Mouse (Mus musculus): Measurements from ENCODE around the gene Epb41l4b. TPM values are rescaled to one million over a fixed set of nuclear protein-coding genes. Genes with fewer than 3 reads are reported as not detected.

Epb41l4b gene
- polyA plus RNA-seq, 2 experiments = 5.3 to 12.2 TPM

- ATAC-seq (ENCODE audit: low FRiP score, low read depth) = no peak
- 54% methylated on average over 7 of the region's 7 CpGs for WGBS
These were observed 29.6 kb downstream of the Epb41l4b start for GRCm38 (mm10) chr4:57113472-57114216.

GRCm38 (mm10) chr4:57111992-57112540 lies 31.2 kb downstream of the Epb41l4b start:
- Histone ChIP-seq H3K4me1 (ENCODE audit: control insufficient read depth, insufficient read depth, low read length) (peaks cover 20% of the 10 kb centered on the region), H3K36me3 (ENCODE audit: control insufficient read depth, insufficient read depth, low read length) (no peaks in the 10 kb centered on the region), H3K27ac (replicated peaks; ENCODE audit: low read depth, low read length) (no peak overlapping the region), H3K27me3 (ENCODE audit: control insufficient read depth, insufficient read depth, low read length) (no peaks in the 10 kb centered on the region), H3K9ac (ENCODE audit: low read depth, low read length, severe bottlenecking) (no peak overlapping the region), H3K9me3 (ENCODE audit: control insufficient read depth, low read length) (no peaks in the 10 kb centered on the region), H3K4me3 (replicated peaks; ENCODE audit: low read length) (no peak overlapping the region), H3K4me2 (replicated peaks; ENCODE audit: low read depth, low read length, severe bottlenecking) (no peak overlapping the region)
- no peak for DNase-seq (ENCODE audit: low spot score)
- WGBS = 74% methylated on average over 11 of the region's 11 CpGs
- no peak for TF ChIP-seq POLR2A (IDR thresholded peaks at IDR 0.05; ENCODE audit: borderline replicate concordance, extremely low read depth, insufficient read depth, insufficient read length)
- no peak for ATAC-seq (ENCODE audit: low FRiP score, low read depth)

More at GRCm38 (mm10) chr4:57113472-57114216, 29.6 kb downstream of the Epb41l4b start:
- TF ChIP-seq POLR2A (IDR thresholded peaks at IDR 0.05; ENCODE audit: borderline replicate concordance, extremely low read depth, insufficient read depth, insufficient read length) = no peak
- no peak overlapping the region for H3K27ac ChIP-seq (replicated peaks; ENCODE audit: low read depth, low read length)
- peaks cover 20% of the 10 kb centered on the region for H3K4me1 ChIP-seq (ENCODE audit: control insufficient read depth, insufficient read depth, low read length)
- DNase-seq (ENCODE audit: low spot score) = no peak
- H3K36me3 ChIP-seq (ENCODE audit: control insufficient read depth, insufficient read depth, low read length) = no peaks in the 10 kb centered on the region
- H3K27me3 ChIP-seq (ENCODE audit: control insufficient read depth, insufficient read depth, low read length) = no peaks in the 10 kb centered on the region
- no peak overlapping the region for H3K9ac ChIP-seq (ENCODE audit: low read depth, low read length, severe bottlenecking)
- H3K4me2 ChIP-seq (replicated peaks; ENCODE audit: low read depth, low read length, severe bottlenecking) = no peak overlapping the region
- no peaks in the 10 kb centered on the region for H3K9me3 ChIP-seq (ENCODE audit: control insufficient read depth, low read length)
- no peak overlapping the region for H3K4me3 ChIP-seq (replicated peaks; ENCODE audit: low read length)

DNA sequence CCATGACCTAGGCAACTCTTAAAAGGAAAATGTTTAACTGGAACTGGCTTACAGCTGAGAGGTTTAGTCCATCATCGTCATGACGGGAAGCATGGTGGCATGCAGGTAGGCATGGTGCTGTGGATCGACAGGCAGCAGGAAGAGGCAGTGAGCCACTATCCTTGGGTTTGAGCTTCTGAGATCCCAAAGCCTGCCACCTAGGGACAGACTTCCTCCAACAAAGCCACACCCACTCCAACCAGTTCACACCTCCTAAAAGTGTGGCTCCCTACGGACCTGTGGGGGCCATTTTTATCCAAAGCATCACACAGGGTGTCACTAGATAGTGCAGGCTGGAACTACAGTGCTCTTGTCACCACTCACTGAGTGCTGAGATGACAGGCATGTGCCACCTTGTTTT lies 31.8 kb downstream of the Epb41l4b start:
- H3K27me3 ChIP-seq (ENCODE audit: control insufficient read depth, insufficient read depth, low read length) = no peaks in the 10 kb centered on the region
- H3K27ac ChIP-seq (replicated peaks; ENCODE audit: low read depth, low read length) = no peak overlapping the region
- ATAC-seq (ENCODE audit: low FRiP score, low read depth) (no peak), DNase-seq (ENCODE audit: low spot score) (no peak)
- H3K4me2 ChIP-seq (replicated peaks; ENCODE audit: low read depth, low read length, severe bottlenecking) = no peak overlapping the region
- 67% methylated on average over 4 of the region's 4 CpGs for WGBS
- peaks cover 18% of the 10 kb centered on the region for H3K4me1 ChIP-seq (ENCODE audit: control insufficient read depth, insufficient read depth, low read length)
- no peaks in the 10 kb centered on the region for H3K9me3 ChIP-seq (ENCODE audit: control insufficient read depth, low read length)
- no peak overlapping the region for H3K9ac ChIP-seq (ENCODE audit: low read depth, low read length, severe bottlenecking)
- TF ChIP-seq POLR2A (IDR thresholded peaks at IDR 0.05; ENCODE audit: borderline replicate concordance, extremely low read depth, insufficient read depth, insufficient read length) = no peak
- no peaks in the 10 kb centered on the region for H3K36me3 ChIP-seq (ENCODE audit: control insufficient read depth, insufficient read depth, low read length)
- H3K4me3 ChIP-seq (replicated peaks; ENCODE audit: low read length) = no peak overlapping the region

DNA sequence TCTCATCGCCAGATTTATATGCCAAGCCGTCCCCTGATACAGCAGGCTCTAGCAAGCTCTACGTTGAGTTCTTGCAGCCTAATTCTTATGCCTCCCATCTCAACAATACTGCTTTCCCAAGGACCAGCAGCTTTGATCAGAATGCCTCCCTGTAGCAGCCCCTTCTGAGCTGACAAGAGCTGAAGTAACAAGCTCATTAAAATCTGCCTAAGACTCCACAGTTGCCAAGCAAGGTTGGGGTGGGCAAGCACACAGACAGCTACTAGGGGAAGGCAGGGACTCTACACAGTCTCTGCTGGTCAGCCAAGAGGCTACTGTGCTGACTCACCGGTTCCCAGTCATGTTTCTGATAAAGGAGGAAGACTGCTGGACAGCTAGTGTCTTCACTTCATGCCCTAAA lies 33.7 kb downstream of the Epb41l4b start:
- no peaks in the 10 kb centered on the region for H3K27me3 ChIP-seq (ENCODE audit: control insufficient read depth, insufficient read depth, low read length)
- H3K9me3 ChIP-seq (ENCODE audit: control insufficient read depth, low read length) = no peaks in the 10 kb centered on the region
- TF ChIP-seq POLR2A (IDR thresholded peaks at IDR 0.05; ENCODE audit: borderline replicate concordance, extremely low read depth, insufficient read depth, insufficient read length) = no peak
- no peak overlapping the region for H3K4me2 ChIP-seq (replicated peaks; ENCODE audit: low read depth, low read length, severe bottlenecking)
- 64% methylated on average over 4 of the region's 4 CpGs for WGBS
- ATAC-seq (ENCODE audit: low FRiP score, low read depth) (no peak), DNase-seq (ENCODE audit: low spot score) (no peak)
- no peak overlapping the region for H3K9ac ChIP-seq (ENCODE audit: low read depth, low read length, severe bottlenecking)
- H3K4me1 ChIP-seq (ENCODE audit: control insufficient read depth, insufficient read depth, low read length) = peaks cover 5% of the 10 kb centered on the region; the same call in 1 of the 2 replicates
- no peaks in the 10 kb centered on the region for H3K36me3 ChIP-seq (ENCODE audit: control insufficient read depth, insufficient read depth, low read length)
- H3K27ac ChIP-seq (replicated peaks; ENCODE audit: low read depth, low read length) = no peak overlapping the region
- H3K4me3 ChIP-seq (replicated peaks; ENCODE audit: low read length) = no peak overlapping the region

- H3K36me3 ChIP-seq (ENCODE audit: control insufficient read depth, insufficient read depth, low read length) = no peaks in the 10 kb centered on the region
- no peak overlapping the region for H3K27ac ChIP-seq (replicated peaks; ENCODE audit: low read depth, low read length)
- no peak overlapping the region for H3K9ac ChIP-seq (ENCODE audit: low read depth, low read length, severe bottlenecking)
- peak; percentile 62; the same call in 1 of the 2 replicates for ATAC-seq (ENCODE audit: low FRiP score, low read depth)
- no peak for TF ChIP-seq POLR2A (IDR thresholded peaks at IDR 0.05; ENCODE audit: borderline replicate concordance, extremely low read depth, insufficient read depth, insufficient read length)
- no peaks in the 10 kb centered on the region for H3K9me3 ChIP-seq (ENCODE audit: control insufficient read depth, low read length)
- no peak overlapping the region for H3K4me2 ChIP-seq (replicated peaks; ENCODE audit: low read depth, low read length, severe bottlenecking)
- no peak for DNase-seq (ENCODE audit: low spot score)
- 0 out of 2 replicates have a peak, but pooled peaks cover 3% of the 10 kb centered on the region for H3K4me1 ChIP-seq (ENCODE audit: control insufficient read depth, insufficient read depth, low read length)
- WGBS = 73% methylated on average over 6 of the region's 6 CpGs
- H3K27me3 ChIP-seq (ENCODE audit: control insufficient read depth, insufficient read depth, low read length) = no peaks in the 10 kb centered on the region
- no peak overlapping the region for H3K4me3 ChIP-seq (replicated peaks; ENCODE audit: low read length)
These were observed 37.9 kb downstream of the Epb41l4b start for GRCm38 (mm10) chr4:57105339-57105738.

Measured in limb, embryonic 14.5 days (tissue).